Mouse (Mus musculus): ENCODE results near the gene Foxp1.
A peak's percentile ranks its signal among the peaks of the same experiment; 100 is the strongest.

The Foxp1 gene

GRCm38 (mm10) chr6:99527457-99528105 lies 5.1 kb upstream of the Foxp1 start:
- no peaks in the 10 kb centered on the region for H3K36me3 ChIP-seq (ENCODE audit: control insufficient read depth, insufficient read depth, low read length, poor library complexity, severe bottlenecking)
- peak; percentile 21 for DNase-seq (ENCODE audit: low read depth, low spot score)
- no peaks in the 10 kb centered on the region for H3K27me3 ChIP-seq (ENCODE audit: control insufficient read depth, insufficient read depth, low read length, poor library complexity, severe bottlenecking)

DNA sequence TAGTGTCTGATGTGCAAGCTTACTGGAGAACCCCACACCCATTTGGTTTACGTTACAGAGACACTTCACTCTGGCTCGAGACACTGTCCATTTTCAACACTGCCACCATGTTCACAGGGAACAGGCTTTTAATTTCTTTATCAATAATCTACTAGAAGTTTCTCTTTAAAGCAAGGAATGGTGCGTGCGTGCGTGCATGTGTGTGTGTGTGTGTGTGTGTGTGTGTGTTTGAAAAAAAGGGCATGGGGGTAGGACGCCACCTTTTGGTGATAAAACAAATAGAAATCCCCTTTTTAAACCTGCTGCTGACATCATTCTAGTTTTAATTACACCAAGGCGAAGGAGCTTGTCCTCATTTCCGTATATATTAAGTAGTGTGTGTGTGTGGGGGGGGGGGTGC lies 2.8 kb upstream of the Foxp1 start:
- H3K36me3 ChIP-seq (ENCODE audit: control insufficient read depth, insufficient read depth, low read length, poor library complexity, severe bottlenecking), result no peaks in the 10 kb centered on the region
- H3K27me3 ChIP-seq (ENCODE audit: control insufficient read depth, insufficient read depth, low read length, poor library complexity, severe bottlenecking), result no peaks in the 10 kb centered on the region
- DNase-seq (ENCODE audit: low read depth, low spot score), result peak; percentile 59

- H3K36me3 ChIP-seq (ENCODE audit: control insufficient read depth, insufficient read depth, low read length, poor library complexity, severe bottlenecking), result no peaks in the 10 kb centered on the region
- no peak for DNase-seq (ENCODE audit: low read depth, low spot score)
- no peaks in the 10 kb centered on the region for H3K27me3 ChIP-seq (ENCODE audit: control insufficient read depth, insufficient read depth, low read length, poor library complexity, severe bottlenecking)
Measured at GRCm38 (mm10) chr6:99523679-99524370, 1.3 kb upstream of the Foxp1 start.

DNA sequence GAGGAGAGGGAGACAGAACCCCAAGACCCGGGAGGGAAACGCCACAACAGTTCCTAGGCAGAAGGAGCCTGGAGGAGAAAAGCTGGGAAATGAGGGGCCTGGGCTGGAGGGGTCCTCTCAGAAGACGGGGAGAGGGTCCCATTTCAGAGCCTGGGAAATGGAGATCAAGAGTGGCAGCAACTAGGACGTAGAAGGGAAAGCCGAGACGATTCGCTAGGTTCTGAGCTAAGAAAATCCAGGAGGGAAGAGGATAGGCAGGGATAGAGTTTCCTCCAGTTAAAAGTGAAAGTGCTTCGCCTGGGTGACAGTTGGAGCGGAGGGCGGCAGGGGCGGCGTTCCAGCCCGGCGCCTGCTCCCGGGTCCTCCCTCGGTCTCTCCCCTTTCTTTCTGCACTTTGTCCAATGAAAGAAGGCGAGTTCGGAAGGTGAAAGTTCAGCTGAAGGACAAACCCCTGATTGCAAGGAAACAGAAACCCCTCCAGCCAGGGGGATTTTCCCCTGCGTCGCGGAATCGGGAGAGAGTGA lies 650 bp upstream of the Foxp1 start:
- Histone ChIP-seq H3K36me3 (ENCODE audit: control insufficient read depth, insufficient read depth, low read length, poor library complexity, severe bottlenecking) (no peaks in the 10 kb centered on the region), H3K27me3 (ENCODE audit: control insufficient read depth, insufficient read depth, low read length, poor library complexity, severe bottlenecking) (no peaks in the 10 kb centered on the region)
- DNase-seq (ENCODE audit: low read depth, low spot score), result peak; percentile 31

GRCm38 (mm10) chr6:99521641-99522358 lies 721 bp downstream of the Foxp1 start:
- peak; percentile 68 for DNase-seq (ENCODE audit: low read depth, low spot score)
- no peaks in the 10 kb centered on the region for H3K27me3 ChIP-seq (ENCODE audit: control insufficient read depth, insufficient read depth, low read length, poor library complexity, severe bottlenecking)
- no peaks in the 10 kb centered on the region for H3K36me3 ChIP-seq (ENCODE audit: control insufficient read depth, insufficient read depth, low read length, poor library complexity, severe bottlenecking)

DNA sequence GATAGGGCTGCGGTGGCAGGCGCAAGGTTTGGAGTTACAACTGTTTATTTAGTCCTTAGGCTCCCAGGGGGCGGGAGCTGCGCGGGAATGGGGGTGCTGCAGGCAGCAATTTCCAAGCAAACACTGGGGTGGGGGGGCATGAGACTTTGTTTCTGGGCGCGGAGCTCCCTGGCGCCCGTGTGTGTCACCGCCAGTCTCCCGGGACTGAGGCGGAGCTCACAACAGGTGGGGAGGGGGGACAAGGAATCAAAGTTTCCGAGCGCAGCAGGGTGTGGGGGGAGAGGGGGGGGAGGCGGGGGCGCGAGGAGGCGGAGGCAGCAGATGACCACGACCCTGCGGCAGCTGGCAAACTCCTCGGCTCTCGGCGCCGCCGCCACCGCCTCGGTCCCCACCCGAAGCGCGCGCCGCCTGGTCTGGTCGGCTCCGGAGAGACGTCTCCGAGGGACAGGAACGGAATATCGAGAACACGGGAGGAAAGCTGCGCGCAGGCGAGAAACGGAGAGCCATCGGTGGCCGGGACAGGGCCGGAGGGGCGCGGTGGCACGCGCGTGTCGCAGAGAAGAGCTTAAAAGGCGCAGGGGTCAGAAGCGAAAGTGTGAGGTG lies 1.4 kb downstream of the Foxp1 start:
- DNase-seq (ENCODE audit: low read depth, low spot score), result peak; percentile 43
- no peaks in the 10 kb centered on the region for H3K27me3 ChIP-seq (ENCODE audit: control insufficient read depth, insufficient read depth, low read length, poor library complexity, severe bottlenecking)
- H3K36me3 ChIP-seq (ENCODE audit: control insufficient read depth, insufficient read depth, low read length, poor library complexity, severe bottlenecking), result no peaks in the 10 kb centered on the region

GRCm38 (mm10) chr6:99520676-99521037 lies 1.9 kb downstream of the Foxp1 start:
- H3K27me3 ChIP-seq (ENCODE audit: control insufficient read depth, insufficient read depth, low read length, poor library complexity, severe bottlenecking), result no peaks in the 10 kb centered on the region
- DNase-seq (ENCODE audit: low read depth, low spot score), result no peak
- no peaks in the 10 kb centered on the region for H3K36me3 ChIP-seq (ENCODE audit: control insufficient read depth, insufficient read depth, low read length, poor library complexity, severe bottlenecking)

- DNase-seq (ENCODE audit: low read depth, low spot score), result peak; percentile 17
- H3K27me3 ChIP-seq (ENCODE audit: control insufficient read depth, insufficient read depth, low read length, poor library complexity, severe bottlenecking), result no peaks in the 10 kb centered on the region
- no peaks in the 10 kb centered on the region for H3K36me3 ChIP-seq (ENCODE audit: control insufficient read depth, insufficient read depth, low read length, poor library complexity, severe bottlenecking)
Measured at GRCm38 (mm10) chr6:99519806-99520675, 2.5 kb downstream of the Foxp1 start.

DNA sequence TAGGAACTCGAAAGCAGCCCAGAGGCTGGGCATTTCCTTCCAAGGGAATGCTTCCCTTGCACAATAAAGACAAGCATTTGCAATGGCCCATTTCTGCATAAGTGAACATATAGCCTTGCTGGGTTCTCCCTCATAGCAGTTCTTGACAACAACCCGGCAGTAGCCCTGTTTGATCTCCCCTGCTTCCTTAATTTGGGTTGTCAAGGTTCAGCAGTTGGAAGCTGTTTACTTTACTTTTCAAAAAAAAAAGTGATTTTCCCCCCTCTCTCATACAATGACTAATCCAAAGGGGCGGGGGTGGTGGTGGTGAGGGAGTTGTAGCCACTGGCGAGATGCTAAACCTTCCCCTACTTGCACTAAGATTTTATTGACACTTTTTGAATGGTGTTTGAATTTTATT lies 3.5 kb downstream of the Foxp1 start:
- peak; percentile 12 for DNase-seq (ENCODE audit: low read depth, low spot score)

DNA sequence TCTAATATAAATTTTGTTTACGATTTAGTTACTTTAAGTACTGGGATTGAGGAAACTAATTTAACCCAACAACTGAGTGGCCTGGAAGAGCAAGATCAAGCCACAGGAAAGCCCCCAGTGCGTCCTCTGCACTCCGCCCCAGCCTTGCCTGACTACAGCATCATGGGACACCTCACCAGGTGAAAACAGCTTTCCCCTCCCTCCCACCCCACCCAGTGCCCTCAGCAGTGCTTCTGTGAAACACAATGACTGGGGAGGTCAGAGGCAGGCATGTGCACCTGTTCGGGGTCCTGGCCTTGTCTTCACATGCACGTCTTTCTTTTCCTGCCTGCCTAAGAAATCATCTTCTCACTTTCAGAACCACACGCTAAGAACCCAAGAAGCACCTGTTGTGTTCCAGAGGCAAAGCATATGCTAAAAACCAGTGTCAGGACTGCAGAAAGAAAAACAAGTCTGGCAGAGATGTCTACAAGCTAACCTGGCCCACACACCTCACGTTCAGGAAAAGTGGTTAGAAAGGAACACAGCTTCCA lies 6.8 kb downstream of the Foxp1 start:
- H3K27me3 ChIP-seq (ENCODE audit: control insufficient read depth, insufficient read depth, low read length, poor library complexity, severe bottlenecking), result no peaks in the 10 kb centered on the region
- no peaks in the 10 kb centered on the region for H3K36me3 ChIP-seq (ENCODE audit: control insufficient read depth, insufficient read depth, low read length, poor library complexity, severe bottlenecking)
- DNase-seq (ENCODE audit: low read depth, low spot score), result no peak

More for the DNA sequence above, 3.5 kb downstream of the Foxp1 start:
- Histone ChIP-seq H3K27me3 (ENCODE audit: control insufficient read depth, insufficient read depth, low read length, poor library complexity, severe bottlenecking) (no peaks in the 10 kb centered on the region), H3K36me3 (ENCODE audit: control insufficient read depth, insufficient read depth, low read length, poor library complexity, severe bottlenecking) (no peaks in the 10 kb centered on the region)

GRCm38 (mm10) chr6:99511862-99512261 lies 10.7 kb downstream of the Foxp1 start:
- DNase-seq (ENCODE audit: low read depth, low spot score), result no peak
- no peaks in the 10 kb centered on the region for H3K27me3 ChIP-seq (ENCODE audit: control insufficient read depth, insufficient read depth, low read length, poor library complexity, severe bottlenecking)
- H3K36me3 ChIP-seq (ENCODE audit: control insufficient read depth, insufficient read depth, low read length, poor library complexity, severe bottlenecking), result no peaks in the 10 kb centered on the region

- Histone ChIP-seq H3K36me3 (ENCODE audit: control insufficient read depth, insufficient read depth, low read length, poor library complexity, severe bottlenecking) (no peaks in the 10 kb centered on the region), H3K27me3 (ENCODE audit: control insufficient read depth, insufficient read depth, low read length, poor library complexity, severe bottlenecking) (no peaks in the 10 kb centered on the region)
- no peak for DNase-seq (ENCODE audit: low read depth, low spot score)
Measured at GRCm38 (mm10) chr6:99509189-99509592, 13.3 kb downstream of the Foxp1 start.

DNA sequence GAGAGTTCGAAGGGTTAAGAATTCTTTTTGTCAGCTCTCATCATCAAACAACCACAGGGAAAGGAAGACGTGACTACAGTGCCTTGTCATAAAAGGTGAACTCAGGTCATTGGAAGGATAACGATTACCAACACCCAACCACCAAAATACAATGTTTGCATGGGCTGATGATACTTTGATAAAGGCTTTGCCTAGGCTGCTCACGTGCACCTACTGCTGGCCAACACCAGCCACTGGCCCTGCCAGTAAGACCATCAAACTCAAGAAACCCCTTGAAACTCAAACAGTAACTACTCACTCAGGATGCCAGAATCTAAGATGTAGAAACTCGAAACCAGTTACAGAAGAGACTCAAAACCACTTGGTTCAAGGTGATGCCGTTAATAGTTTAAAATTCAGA lies 15.7 kb downstream of the Foxp1 start:
- Histone ChIP-seq H3K36me3 (ENCODE audit: control insufficient read depth, insufficient read depth, low read length, poor library complexity, severe bottlenecking) (no peaks in the 10 kb centered on the region), H3K27me3 (ENCODE audit: control insufficient read depth, insufficient read depth, low read length, poor library complexity, severe bottlenecking) (no peaks in the 10 kb centered on the region)
- no peak for DNase-seq (ENCODE audit: low read depth, low spot score)

DNA sequence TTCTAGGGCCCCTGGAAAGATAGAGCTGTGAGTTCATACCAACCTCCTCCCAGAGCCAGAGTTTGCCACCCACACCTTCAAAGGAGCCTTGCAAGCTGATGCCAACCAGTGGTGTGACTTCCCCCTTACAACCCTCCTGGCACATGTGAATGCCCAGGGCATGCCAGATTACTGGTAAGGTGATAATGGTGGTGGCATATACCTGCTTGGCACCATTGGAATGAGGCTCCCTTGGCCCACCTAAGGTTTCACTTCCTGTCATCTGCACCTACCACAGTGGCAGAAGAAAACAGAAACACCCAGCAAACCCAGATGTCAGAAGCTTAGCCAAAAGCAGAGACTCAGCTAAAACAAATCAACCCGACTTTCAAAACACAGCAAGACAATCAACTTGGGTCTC lies 18.8 kb downstream of the Foxp1 start:
- DNase-seq (ENCODE audit: low read depth, low spot score), result no peak
- no peaks in the 10 kb centered on the region for H3K36me3 ChIP-seq (ENCODE audit: control insufficient read depth, insufficient read depth, low read length, poor library complexity, severe bottlenecking)
- no peaks in the 10 kb centered on the region for H3K27me3 ChIP-seq (ENCODE audit: control insufficient read depth, insufficient read depth, low read length, poor library complexity, severe bottlenecking)

All from splenic B cell, adult 2 months (primary cell).